Mouse (Mus musculus): ENCODE results near the gene Lmf2.

The Lmf2 gene

DNA sequence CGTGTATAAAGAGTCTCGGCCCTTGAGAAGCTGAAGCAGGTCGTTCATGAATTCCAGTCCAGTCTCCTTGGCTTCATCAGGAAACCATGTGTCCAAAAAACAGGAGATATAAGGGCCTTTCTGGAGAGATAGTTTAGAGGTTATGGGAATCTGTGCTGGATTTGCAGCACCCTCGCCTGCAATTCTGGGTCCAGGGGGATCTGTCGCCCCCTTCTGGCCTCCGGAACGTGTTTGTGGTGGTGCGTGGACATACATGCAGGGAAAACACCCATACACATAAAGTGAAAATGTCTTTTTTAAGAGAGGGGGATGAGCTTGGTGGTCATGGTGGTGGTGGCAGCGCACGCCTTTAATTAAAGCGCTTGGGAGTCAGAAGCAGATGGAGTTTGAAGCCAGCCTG lies 39.3 kb downstream of the Lmf2 start:
- WGBS, result 65% methylated on average over 11 of the region's 11 CpGs

DNA sequence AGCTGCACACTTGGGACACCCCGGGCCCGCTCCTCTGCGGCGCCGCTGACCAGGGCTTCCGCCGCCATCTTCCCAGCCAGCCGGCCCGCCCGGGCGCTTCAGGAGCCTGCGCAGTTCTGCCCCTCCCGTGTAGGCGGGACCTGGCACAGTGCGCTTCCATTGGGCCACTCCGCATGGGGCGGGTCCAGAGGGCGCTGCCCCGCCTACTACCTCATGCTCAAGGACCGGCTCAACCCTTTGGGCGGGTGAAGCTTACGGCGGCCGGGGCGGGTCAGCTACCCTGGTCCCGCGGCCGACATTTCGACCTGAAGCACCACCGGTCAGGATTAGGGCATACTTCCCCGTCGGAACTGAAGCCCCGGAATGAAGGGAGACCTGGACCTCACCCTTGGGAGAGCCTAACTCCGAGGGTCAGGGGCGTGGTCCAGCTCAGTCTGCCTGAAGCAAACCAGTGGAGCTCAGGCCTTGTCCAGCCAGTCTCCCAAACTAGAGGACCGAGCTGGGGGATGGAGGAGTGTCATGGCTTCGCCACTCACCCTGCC lies 40.2 kb downstream of the Lmf2 start, which contains the start of gene Sbf1:
Gene Sbf1, minus strand, starts transcription at position 122 of the 542 bp plus-strand sequence.
- WGBS, result 1% methylated on average over 36 of the region's 37 CpGs

DNA sequence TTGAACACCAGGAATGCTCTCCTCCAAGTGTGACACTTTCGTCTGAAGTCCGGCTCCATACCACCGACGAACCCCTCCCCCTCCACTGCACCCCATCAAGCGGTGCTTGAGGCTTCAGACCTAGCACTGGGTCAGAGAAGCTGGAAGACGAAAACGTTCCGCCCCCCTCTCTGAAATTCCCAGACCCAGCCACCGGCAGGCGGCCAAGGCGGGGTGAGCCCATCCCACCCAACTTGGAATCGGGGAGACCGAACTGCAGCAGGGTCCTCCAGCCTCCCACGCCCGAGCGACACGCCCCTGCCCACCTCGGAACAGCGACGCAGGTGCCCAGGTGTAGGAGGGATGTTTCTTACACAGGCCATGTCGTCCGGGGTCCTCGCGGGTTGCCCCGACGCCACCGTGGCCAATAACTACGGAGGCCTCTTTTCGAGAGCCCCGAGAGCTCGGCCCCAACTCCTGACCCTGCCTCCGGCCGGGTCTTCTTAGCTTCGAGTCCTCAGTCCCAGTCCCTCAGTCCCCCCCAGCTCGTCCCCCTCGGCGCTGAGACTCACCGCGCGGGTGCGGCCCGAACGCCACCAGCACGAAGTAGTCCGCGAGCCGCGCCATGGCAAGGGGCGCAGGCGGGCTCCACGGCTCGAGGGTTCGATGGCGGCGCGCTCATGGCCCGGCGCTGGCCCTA lies 40.8 kb downstream of the Lmf2 start:
- under 1% methylated on average over 58 of the region's 58 CpGs for WGBS

DNA sequence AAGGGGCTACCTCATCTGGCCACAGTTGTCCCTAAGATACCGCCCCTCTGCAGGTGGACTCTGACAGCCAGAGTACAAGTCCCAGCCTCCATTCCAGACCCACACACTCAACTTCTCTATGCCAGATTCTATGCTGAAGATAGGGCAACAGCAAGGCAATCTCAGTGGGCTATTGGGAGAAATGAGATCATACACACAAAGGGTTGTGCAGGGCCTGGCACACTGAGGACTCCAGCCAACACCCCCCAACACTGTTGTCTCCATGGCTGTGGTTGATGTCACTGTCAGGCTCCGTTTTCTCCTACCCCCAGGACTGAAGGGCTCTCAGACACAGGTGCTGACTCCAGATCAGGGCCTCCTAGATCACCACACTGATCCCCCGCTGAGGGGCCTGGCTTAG lies 41.4 kb downstream of the Lmf2 start:
- 21% methylated on average over 3 of the region's 3 CpGs for WGBS

DNA sequence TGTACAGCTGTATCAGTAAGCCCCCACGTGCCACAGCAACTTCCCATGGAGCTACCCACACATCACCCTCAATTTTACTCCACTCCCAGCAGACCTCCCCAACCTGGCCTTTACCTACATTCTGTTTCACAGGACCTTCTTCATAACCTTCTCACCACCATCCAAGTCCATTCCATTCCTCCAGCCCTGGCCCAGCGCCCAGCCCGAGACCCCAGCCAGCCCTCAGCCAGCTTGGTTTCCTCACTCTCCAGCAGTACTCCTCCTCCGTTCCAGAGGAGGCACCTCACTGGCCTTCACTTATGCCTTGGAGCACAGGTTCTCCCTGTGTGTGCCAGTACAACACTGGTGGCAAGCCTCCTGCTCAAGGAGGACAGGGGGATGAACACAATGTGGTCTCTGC lies 42.1 kb downstream of the Lmf2 start:
- WGBS, result 58% methylated on average over 4 of the region's 4 CpGs

DNA sequence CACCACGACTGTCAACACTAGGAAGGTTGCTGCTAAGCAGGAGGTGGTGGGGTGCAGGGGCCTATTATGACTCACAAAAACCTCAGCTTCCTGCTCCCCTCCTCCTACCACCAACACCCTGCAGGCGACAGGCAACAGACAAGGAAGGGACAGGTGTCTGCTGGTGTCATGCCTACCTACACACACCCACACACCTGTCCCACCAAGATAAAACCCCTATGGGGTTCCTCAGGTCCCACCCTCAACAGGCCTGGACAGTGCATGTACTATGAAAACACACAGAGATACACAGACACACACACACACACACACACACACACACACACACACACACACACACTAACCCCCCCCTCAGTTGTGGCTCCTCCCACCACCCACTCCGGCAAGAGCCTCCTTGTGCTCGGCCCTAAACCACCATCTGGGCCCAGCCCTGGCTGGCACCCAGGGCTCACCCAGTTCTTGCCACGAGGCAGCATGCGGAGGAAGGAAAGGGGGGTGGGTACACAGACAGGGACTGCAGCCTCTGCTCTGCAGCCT lies 45.4 kb downstream of the Lmf2 start:
- WGBS, result 13% methylated on average over 6 of the region's 6 CpGs

DNA sequence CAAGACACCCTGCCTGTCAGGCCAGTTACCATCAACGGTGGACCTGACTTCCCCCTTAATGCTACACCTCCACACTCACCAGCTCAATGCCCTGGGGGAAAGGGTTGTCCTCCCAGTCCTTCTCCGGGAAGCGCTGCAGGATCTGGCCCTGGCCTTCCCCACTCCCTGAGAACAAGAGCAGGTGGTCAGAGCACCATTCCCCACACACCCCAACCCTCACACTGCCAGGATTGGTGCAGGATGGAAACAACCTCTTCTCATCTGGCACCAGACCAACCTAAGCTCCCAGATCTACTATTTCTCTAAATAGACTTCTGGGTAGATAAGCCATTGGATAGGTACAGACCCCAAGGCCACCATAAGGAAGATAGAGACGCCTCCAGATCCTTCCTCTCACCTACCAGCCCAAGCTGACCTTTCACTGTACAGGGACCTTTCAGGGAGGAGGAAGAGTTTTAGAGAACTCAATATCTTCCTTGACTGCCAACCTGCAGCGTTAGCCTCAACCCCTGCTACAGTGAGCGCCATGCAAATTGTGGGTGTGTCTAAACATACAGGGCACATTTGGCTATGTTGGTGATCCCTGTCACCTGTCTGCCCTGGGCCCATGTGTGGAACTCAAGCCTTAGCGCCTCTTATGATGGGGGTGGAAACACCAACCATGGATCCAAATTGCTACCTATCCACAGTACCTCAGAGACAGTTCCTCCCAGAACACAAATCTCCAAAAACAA lies 46.9 kb downstream of the Lmf2 start:
- whole genome bisulfite sequencing, result 70% methylated on average over 7 of the region's 7 CpGs

DNA sequence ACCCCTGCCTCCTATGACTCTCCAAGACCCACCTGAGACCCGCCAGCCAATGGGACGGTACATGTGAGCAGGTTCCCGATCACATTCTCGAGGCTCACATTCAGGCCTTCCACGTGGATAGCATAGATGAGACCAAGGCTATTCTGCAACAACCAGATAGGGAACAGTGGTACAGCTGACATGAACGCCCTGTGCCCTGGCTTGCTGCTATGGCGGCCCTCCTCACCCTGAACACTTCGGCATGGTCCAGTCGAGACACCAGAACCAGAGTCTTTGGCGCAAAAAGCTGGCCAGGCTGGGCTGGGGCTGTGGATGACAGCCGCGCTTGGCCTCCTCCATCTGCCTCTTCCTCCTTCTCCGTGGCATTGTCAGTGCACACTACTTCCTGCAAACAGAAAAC lies 48.0 kb downstream of the Lmf2 start:
- 79% methylated on average over 13 of the region's 13 CpGs for WGBS

DNA sequence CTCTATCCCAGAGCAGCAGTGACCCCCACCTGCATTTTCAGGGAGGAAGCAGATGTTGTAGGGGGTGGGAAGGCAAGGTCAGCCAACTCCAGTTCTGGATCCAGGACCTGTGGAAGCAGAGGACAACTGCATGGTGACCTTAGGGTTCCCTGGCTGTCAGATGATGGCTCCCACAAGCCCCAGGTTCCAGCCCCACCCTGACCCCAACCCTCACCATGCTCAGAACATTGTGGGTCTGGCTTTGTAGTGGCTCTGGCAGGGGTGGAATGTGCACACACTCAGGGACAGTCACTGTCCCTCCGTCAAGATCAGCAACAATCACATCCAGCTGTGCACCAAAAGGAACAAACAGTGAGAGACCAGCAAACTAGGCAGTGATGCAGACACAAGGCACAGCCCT lies 49.5 kb downstream of the Lmf2 start:
- WGBS, result 33% methylated on average over 1 of the region's 1 CpGs

All from cerebral cortex, adult 2 months (tissue).